Mouse (Mus musculus) stomach, embryonic 14.5 days (tissue): Measurements from ENCODE around the gene Bcar3. TPM values are rescaled to one million over a fixed set of nuclear protein-coding genes. Genes with fewer than 3 reads are reported as not detected.

ENCODE experiments used
- ATAC-seq: fragments of 200-750 bp; cut with Nextera tagmentation; 2 replicates; pipeline ENCODE4 v1.8.0; 2017; ENCODE audit warnings: low read depth, moderate TSS enrichment; ENCODE audit not compliant: insufficient number of reproducible peaks, insufficient read depth, low FRiP score
- H3K27ac ChIP-seq: fragments of 300-500 bp; sonication (generic); 2 replicates; pipeline ENCODE4 v1.5.1; 2014; ENCODE audit warnings: mild to moderate bottlenecking, low read length, moderate library complexity, mixed read lengths
- H3K27me3 ChIP-seq: fragments of 300-500 bp; sonication (generic); 2 replicates; pipeline ENCODE4 v1.6.1; 2014; ENCODE audit warnings: low read length, control low read depth, mixed read lengths; ENCODE audit not compliant: control insufficient read depth, insufficient read depth
- H3K36me3 ChIP-seq: fragments of 300-500 bp; sonication (generic); 2 replicates; pipeline ENCODE4 v1.6.1; 2014; ENCODE audit warnings: mild to moderate bottlenecking, control low read depth, low read length, moderate library complexity, mixed read lengths; ENCODE audit not compliant: control insufficient read depth, insufficient read depth
- H3K4me1 ChIP-seq: fragments of 300-500 bp; sonication (generic); 2 replicates; pipeline ENCODE4 v1.6.1; 2014; ENCODE audit warnings: low read length, control low read depth, mixed read lengths; ENCODE audit not compliant: control insufficient read depth, insufficient read depth
- H3K4me2 ChIP-seq: fragments of 300-500 bp; sonication (generic); replicated peaks from 2 replicates; pipeline ENCODE4 v1.6.1; 2014; ENCODE audit warnings: low read depth, low read length, control low read depth
- H3K4me3 ChIP-seq: fragments of 300-500 bp; sonication (generic); 2 replicates; pipeline ENCODE4 v1.5.1; 2014; ENCODE audit warnings: low read depth, low read length, control low read depth
- H3K9ac ChIP-seq: fragments of 300-500 bp; sonication (generic); replicated peaks from 2 replicates; pipeline ENCODE4 v1.6.1; 2014; ENCODE audit warnings: low read depth, mild to moderate bottlenecking, control low read depth, low read length, moderate library complexity, mixed read lengths
- H3K9me3 ChIP-seq: fragments of 300-500 bp; sonication (generic); 2 replicates; pipeline ENCODE4 v1.6.1; 2016; ENCODE audit warnings: low read depth, low read length, control low read depth; ENCODE audit not compliant: control insufficient read depth
- WGBS: fragments of 180-500 bp; shearing (Covaris S2); extraction: QIAGEN DNeasy Blood & Tissue Kit; methylation state at CpG from one replicate; pipeline ENCODE4 v1.1.7; 2014; 5-methylcytosine and 5-hydroxymethylcytosine counted together
- polyA plus RNA-seq: library from polyadenylated mRNA; unstranded; fragments of >200 nt; fragmentation: Nextera tagmentation; extraction: Ambion mirVana; gene quantifications from 2 replicates; pipeline ENCODE4 v1.2.1, GENCODE M21; 2014

The Bcar3 gene
- polyA plus RNA-seq, 1 experiment from 2014 or later, result 11.3 TPM

GRCm38 (mm10) chr3:122521294-122521693, 227.4 kb downstream of the Bcar3 start:
- Histone ChIP-seq H3K36me3 (no peaks in the 10 kb centered on the region), H3K4me1 (peaks cover 15% of the 10 kb centered on the region; the same call in 1 of the 2 replicates), H3K4me2 (no peak overlapping the region), H3K9me3 (no peaks in the 10 kb centered on the region), H3K9ac (no peak overlapping the region), H3K27me3 (no peaks in the 10 kb centered on the region), H3K4me3 (no peak overlapping the region), H3K27ac (no peak overlapping the region)
- no peak for ATAC-seq
- WGBS, result 57% methylated on average over 1 of the region's 1 CpGs

DNA sequence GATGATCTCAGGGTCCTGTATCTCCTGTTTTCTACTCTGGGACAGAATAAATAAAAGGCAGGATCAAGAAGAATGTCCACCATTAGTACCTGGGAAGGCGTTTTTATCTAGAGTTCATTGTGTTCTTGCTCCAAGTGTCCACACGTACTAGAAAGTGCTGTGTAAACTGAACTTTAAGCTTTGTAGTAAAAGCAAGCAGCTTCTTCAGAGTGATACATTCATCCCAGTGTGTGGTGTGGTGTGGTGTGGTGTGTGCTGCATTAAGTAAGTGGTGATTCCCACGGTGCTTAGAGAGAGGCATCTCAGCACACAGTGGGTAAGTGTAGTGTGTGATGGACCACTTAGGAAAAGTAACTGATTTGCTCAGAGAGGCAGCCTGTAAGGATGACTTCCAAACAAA, 234.5 kb downstream of the Bcar3 start:
- no peaks in the 10 kb centered on the region for H3K36me3 ChIP-seq
- no peak overlapping the region for H3K27ac ChIP-seq
- H3K4me3 ChIP-seq, result no peak overlapping the region
- H3K4me2 ChIP-seq, result no peak overlapping the region
- WGBS, result 71% methylated on average over 3 of the region's 3 CpGs
- H3K4me1 ChIP-seq, result no peaks in the 10 kb centered on the region
- no peaks in the 10 kb centered on the region for H3K27me3 ChIP-seq
- H3K9me3 ChIP-seq, result no peaks in the 10 kb centered on the region
- H3K9ac ChIP-seq, result no peak overlapping the region
- ATAC-seq, result no peak

GRCm38 (mm10) chr3:122535938-122536703, 242.2 kb downstream of the Bcar3 start:
- ATAC-seq, result peak; percentile 42; the same call in 1 of the 2 replicates
- WGBS, result 81% methylated on average over 8 of the region's 8 CpGs

DNA sequence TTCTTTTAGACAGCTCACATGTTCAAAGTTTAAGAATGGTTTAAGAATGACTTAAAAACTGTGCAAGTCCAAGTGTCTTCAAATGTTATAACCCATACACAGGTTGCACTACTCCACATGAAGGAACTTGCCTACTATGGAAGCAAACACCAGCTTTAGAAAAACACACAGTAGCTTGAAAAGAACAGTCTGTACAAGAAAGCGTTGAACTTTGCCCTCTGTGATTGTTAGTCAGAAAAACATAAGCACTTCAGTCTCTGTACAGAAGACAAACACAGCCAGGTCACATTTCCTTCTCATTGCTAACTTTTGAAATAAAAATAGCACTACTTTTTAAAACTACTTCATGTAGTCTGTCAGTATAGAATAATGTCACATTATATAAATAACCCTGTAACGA, 244.9 kb downstream of the Bcar3 start:
- 66% methylated on average over 2 of the region's 2 CpGs for WGBS
- Histone ChIP-seq H3K9me3 (no peaks in the 10 kb centered on the region), H3K27me3 (no peaks in the 10 kb centered on the region), H3K4me1 (no peaks in the 10 kb centered on the region), H3K27ac (no peak overlapping the region), H3K9ac (no peak overlapping the region), H3K4me2 (no peak overlapping the region), H3K4me3 (no peak overlapping the region), H3K36me3 (peaks cover 46% of the 10 kb centered on the region)
- ATAC-seq, result no peak

More at GRCm38 (mm10) chr3:122535938-122536703, 242.2 kb downstream of the Bcar3 start:
- no peak overlapping the region for H3K4me3 ChIP-seq
- H3K9ac ChIP-seq, result no peak overlapping the region
- peaks cover 31% of the 10 kb centered on the region for H3K36me3 ChIP-seq
- no peaks in the 10 kb centered on the region for H3K4me1 ChIP-seq
- H3K4me2 ChIP-seq, result no peak overlapping the region
- H3K27me3 ChIP-seq, result no peaks in the 10 kb centered on the region
- H3K9me3 ChIP-seq, result no peaks in the 10 kb centered on the region
- H3K27ac ChIP-seq, result no peak overlapping the region

GRCm38 (mm10) chr3:122539961-122540690, 246.2 kb downstream of the Bcar3 start:
- no peaks in the 10 kb centered on the region for H3K27me3 ChIP-seq
- H3K9me3 ChIP-seq, result no peaks in the 10 kb centered on the region
- no peak overlapping the region for H3K4me2 ChIP-seq
- WGBS, result 76% methylated on average over 17 of the region's 17 CpGs
- ATAC-seq, result no peak
- H3K27ac ChIP-seq, result no peak overlapping the region
- peaks cover 52% of the 10 kb centered on the region for H3K36me3 ChIP-seq
- H3K9ac ChIP-seq, result no peak overlapping the region
- H3K4me3 ChIP-seq, result no peak overlapping the region
- H3K4me1 ChIP-seq, result no peaks in the 10 kb centered on the region

DNA sequence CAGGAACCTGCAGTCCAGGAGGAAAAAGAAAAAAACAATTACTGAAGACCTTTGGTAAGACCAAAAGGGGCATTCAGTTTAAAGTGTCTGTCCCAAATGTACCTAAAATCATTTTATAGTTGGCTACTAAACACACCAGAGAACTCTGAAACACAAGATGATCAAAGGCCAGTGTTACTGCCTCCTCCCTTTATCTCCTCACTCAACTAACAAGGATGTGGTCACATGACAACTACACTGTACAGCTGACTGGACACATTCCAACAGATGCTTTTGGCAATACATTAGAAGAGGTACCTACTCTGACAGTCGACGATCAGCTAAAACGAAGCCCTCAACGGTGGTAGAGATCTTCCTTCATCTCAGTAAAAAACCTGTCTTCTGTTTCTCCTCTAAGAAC, 247.0 kb downstream of the Bcar3 start:
- 78% methylated on average over 4 of the region's 4 CpGs for WGBS
- ATAC-seq, result no peak
- Histone ChIP-seq H3K36me3 (peaks cover 54% of the 10 kb centered on the region), H3K27me3 (no peaks in the 10 kb centered on the region), H3K4me1 (no peaks in the 10 kb centered on the region), H3K9ac (no peak overlapping the region), H3K9me3 (no peaks in the 10 kb centered on the region), H3K4me3 (no peak overlapping the region), H3K27ac (no peak overlapping the region), H3K4me2 (no peak overlapping the region)

DNA sequence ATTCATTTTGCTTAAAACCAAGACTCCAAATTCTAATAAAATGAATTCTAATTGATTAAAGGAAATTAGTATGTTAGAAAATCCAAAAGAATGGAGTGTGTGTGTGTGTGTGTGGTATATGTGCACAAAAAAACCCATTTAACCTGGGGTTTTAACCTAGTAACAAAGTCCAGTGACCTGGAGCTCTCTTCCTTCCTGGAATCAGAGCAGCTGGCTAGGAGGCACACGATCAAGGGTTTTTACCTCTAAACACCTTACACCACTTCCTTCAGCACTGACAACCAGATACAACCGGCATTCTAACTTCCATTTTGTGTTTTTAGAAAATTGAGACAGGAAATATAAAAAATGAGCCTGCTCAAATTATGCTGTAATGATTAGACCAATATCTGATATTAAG, 251.4 kb downstream of the Bcar3 start:
- Histone ChIP-seq H3K27me3 (no peaks in the 10 kb centered on the region), H3K9me3 (no peaks in the 10 kb centered on the region), H3K4me2 (no peak overlapping the region), H3K4me3 (no peak overlapping the region), H3K4me1 (no peaks in the 10 kb centered on the region), H3K36me3 (peaks cover 40% of the 10 kb centered on the region), H3K9ac (no peak overlapping the region), H3K27ac (no peak overlapping the region)
- WGBS, result 89% methylated on average over 2 of the region's 2 CpGs
- no peak for ATAC-seq

DNA sequence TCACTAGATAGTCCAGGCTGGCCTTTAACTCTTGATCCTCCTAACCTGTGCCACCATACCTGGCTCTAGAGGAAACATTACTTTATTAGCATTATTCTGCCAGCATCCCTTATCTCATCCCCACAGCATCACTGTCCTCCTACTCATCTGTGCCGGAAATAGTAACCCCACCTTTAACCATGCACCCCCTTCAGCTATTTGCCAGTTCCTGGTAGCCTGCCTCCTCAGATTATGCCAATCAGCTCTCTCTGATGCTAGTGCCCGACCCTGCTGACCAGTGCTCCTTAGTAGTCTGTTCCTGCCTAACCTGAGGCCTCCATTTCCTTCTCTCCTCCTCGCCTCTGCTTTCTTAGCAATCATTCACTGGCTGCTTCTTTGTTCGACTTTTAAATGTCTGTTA, 253.5 kb downstream of the Bcar3 start:
- Histone ChIP-seq H3K36me3 (peaks cover 20% of the 10 kb centered on the region), H3K4me1 (no peaks in the 10 kb centered on the region), H3K27me3 (no peaks in the 10 kb centered on the region)

More for the DNA sequence above, 253.5 kb downstream of the Bcar3 start:
- Histone ChIP-seq H3K27ac (no peak overlapping the region), H3K4me3 (no peak overlapping the region), H3K4me2 (no peak overlapping the region), H3K9me3 (no peaks in the 10 kb centered on the region), H3K9ac (no peak overlapping the region)
- WGBS, result 74% methylated on average over 4 of the region's 4 CpGs
- no peak for ATAC-seq
